Mouse (Mus musculus) bone marrow macrophage, adult 2 months (primary cell): ENCODE data around the gene Crybg2. TPM values are rescaled to one million over a fixed set of nuclear protein-coding genes. Genes with fewer than 3 reads are reported as not detected.

Experiments used
- H3K27ac ChIP-seq: 2 replicates; pipeline ENCODE4 v1.5.1; 2012; ENCODE audit warnings: low read depth, low read length; ENCODE audit not compliant: insufficient read depth
- H3K4me1 ChIP-seq: 2 replicates; pipeline ENCODE4 v1.6.1; 2012; ENCODE audit warnings: low read length; ENCODE audit not compliant: control insufficient read depth, insufficient read depth
- H3K4me3 ChIP-seq: 2 replicates; pipeline ENCODE4 v1.5.1; 2012; ENCODE audit warnings: mild to moderate bottlenecking, low read length, moderate library complexity; ENCODE audit not compliant: insufficient read depth
- CTCF ChIP-seq: IDR thresholded peaks from 2 replicates; pipeline ENCODE4 v1.5.1; 2012; ENCODE audit warnings: low read depth, mild to moderate bottlenecking, low read length, moderate library complexity
- POLR2A ChIP-seq: IDR thresholded peaks from 2 replicates; pipeline ENCODE4 v1.6.1; 2012; ENCODE audit warnings: mild to moderate bottlenecking, low read depth, low read length, borderline replicate concordance
- polyA plus RNA-seq: library from polyadenylated mRNA; stranded (reverse); fragments of >200 nt; gene quantifications from 2 replicates; pipeline ENCODE4 v1.2.4, GENCODE M21; 2012; ENCODE audit not compliant: missing spikeins, insufficient read depth, insufficient read length

Crybg2 gene
- polyA plus RNA-seq, 1 experiment = 0.71 TPM

DNA sequence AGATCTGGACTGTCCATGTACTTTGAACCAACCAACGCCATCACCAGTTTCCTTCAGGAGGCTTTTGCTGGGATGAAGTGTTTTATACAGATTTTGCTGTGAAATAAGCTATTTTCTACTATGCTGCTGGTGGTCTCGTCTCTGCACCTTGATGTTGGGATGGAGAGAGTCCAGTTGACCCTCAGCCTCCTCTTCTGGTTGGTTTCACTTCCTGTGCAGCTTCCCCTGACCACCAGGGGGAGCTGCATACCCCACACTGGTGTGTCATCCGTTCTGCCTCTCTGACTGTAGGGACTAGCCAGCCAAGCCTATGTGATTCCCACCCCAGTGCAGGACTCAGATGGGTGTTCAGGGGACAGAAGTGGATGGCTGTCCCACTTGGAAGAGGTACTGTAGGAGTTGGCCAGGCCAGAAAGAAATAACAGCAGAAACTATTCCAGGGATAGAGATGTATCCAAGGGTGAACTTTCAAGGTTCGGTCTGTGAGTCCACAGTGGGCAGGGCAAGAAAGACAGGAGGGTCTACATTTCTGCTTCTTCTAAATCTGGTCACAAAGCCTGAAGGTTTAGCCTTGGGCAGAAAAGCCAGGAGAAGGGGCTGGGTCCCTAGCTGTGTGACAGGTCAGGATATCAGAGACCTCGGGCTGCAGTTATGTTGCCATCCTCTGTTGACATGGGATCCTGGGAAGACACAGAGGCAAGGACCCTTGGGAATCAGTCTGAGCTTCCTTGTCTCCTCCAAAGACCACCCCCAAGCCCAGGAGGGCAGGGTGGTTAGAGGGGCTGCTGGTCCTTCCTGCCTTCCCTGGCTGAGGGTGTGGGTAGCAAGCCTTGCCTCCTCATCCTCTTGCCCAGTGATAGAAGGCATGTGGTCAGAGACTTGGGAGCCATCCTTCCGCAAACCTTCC is 32.0 kb downstream of the Crybg2 start:
- no peak overlapping the region for H3K27ac ChIP-seq
- TF ChIP-seq POLR2A = no peak
- peak; percentile 95 for TF ChIP-seq CTCF
- H3K4me1 ChIP-seq = peaks cover 49% of the 10 kb centered on the region
- H3K4me3 ChIP-seq = no peak overlapping the region; the same call in 1 of the 2 replicates

DNA sequence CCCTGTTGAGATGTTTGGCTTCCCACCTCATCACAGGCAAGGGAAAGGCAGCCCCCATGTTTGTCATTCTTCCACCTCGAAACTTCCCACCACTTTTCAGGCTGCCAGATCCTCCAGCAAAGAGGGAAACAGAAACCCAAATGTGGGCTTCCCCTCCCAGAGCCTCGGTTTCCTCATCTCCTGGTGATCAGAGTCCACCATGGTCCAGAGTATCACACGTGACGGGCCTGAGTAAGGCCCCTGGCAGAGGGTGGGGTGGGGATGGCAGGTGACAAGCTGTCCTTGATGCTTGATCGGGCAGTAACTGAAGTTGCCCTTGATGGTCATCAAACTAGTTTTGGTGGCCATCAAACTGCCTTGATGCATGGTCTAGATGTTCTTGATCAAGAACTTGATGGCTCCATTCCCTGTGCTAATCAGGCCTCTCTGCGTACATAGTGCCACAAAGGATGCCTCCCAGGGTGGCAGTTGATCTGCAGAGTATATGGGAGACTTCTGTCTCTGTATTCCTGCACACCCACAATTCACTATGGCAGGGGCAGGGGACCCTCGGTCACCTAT is 33.5 kb downstream of the Crybg2 start:
- Histone ChIP-seq H3K4me3 (peak overlapping the region; percentile 64), H3K4me1 (peaks cover 61% of the 10 kb centered on the region), H3K27ac (peak overlapping the region; percentile 66)
- TF ChIP-seq POLR2A = no peak
- TF ChIP-seq CTCF = no peak

DNA sequence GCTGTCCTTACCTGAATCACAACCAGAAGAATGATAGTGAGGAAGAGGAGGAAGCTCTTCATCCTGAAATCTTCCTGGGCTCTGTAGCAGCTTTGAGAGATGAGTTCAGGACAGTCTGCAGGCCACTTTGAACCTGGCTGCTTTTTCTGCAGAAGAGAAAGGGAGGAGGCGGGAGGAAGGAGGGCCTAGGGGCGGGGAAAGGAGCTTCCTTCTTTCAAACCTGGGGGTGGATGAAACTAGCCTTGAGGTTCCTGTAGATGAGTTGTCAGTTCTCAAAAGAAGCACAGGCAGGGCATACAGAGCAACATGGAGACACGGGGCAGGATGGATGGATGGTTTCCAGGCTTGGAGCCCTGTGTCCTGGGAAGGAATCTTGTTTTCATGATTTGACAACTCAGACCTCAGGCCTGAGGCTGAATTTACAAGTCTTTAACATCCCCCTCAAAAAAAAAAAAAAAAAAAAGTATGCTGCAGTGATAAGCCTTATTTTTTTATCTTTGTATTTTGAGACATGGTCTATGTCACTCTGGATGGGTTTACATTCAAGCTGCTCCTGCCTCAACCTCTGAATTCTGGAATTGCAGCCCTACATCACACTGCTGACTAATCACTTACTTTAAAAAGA is 34.4 kb downstream of the Crybg2 start, which contains the start of gene Cd52:
Gene Cd52 (minus strand): TSS at position 160 of the 625 bp plus-strand sequence.
- no peak for TF ChIP-seq CTCF
- TF ChIP-seq POLR2A = no peak
- Histone ChIP-seq H3K27ac (peak within 1 kb of the TSS; percentile 66), H3K4me1 (peaks cover 65% of the 10 kb centered on the region), H3K4me3 (peak within 1 kb of the TSS; percentile 64)

DNA sequence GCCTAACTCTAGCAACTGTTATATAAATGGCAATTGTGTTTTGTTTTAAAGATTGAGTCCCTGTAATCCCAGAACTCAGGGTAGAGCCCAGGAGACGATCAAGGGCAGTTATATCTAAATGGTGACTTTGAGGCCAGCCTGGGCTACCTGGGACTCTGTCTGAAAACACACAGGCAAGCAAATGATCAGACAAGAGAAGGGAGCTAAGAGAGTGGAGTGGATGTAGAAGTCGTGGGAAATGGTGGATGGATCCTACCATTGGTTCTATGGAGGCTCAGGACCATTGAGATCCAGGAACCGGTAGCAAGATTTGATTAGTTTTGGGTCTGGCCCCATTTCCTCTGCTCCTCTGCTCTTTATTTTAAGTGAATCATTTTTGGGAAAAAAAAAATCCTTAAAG is 35.5 kb downstream of the Crybg2 start:
- no peak for TF ChIP-seq POLR2A
- no peak for TF ChIP-seq CTCF
- Histone ChIP-seq H3K27ac (peak overlapping the region; percentile 94), H3K4me1 (peaks cover 73% of the 10 kb centered on the region), H3K4me3 (no peak overlapping the region)

DNA sequence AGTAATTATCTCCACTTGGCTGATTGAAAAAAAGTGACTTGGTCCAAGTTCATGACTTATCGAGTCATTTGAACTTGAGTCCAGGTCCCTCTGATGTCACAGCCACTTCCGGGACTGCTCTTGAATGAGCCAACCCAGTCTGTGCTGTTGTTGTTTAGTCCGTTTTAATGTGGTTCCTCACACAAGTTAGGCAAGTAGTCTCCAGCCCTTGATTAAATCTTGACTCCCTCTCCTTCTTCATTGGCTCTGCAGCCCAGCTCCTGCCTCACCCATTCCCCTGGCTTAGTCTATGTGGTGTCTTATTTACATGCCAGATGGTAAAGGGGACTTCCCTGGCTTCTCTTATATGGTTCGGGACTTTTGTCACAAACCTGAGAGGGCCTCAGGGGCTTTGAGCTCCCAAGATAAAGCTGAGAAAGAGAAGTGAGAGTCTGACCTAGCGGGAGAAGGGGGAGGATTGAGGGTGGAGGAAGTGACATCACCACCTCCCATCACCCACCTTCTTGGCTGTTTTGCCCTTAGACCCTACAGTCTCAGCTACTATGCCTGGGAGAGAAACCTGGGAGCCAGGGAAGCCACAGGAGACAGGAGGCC is 36.5 kb downstream of the Crybg2 start:
- H3K27ac ChIP-seq = peak overlapping the region; percentile 94
- TF ChIP-seq POLR2A = no peak
- no peak for TF ChIP-seq CTCF
- no peak overlapping the region; the same call in 1 of the 2 replicates for H3K4me3 ChIP-seq
- peaks cover 73% of the 10 kb centered on the region for H3K4me1 ChIP-seq

DNA sequence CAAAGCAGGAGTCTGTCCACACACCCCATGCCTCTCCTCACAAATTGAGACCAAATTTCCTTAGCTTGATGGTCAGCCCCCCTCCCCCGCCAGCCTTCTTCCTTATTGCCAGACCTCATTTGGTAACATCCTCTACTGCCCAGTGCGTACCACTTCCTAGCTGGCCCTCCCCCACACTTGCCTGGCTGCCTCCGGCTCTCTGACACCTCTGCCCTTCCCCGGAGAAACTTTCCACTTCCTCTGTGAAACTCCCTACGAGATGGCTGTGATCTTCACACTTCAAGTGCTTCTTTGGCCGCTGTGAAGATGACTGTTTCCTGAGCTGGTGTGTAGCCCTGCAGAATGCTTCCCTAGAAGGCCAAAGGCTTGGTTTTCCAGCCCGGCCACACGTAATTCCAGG is 38.0 kb downstream of the Crybg2 start:
- Histone ChIP-seq H3K27ac (peak overlapping the region; percentile 94), H3K4me1 (peaks cover 59% of the 10 kb centered on the region), H3K4me3 (peak overlapping the region; percentile 35)
- TF ChIP-seq POLR2A (peak; percentile 23; the same call in 1 of the 2 replicates), CTCF (no peak)

DNA sequence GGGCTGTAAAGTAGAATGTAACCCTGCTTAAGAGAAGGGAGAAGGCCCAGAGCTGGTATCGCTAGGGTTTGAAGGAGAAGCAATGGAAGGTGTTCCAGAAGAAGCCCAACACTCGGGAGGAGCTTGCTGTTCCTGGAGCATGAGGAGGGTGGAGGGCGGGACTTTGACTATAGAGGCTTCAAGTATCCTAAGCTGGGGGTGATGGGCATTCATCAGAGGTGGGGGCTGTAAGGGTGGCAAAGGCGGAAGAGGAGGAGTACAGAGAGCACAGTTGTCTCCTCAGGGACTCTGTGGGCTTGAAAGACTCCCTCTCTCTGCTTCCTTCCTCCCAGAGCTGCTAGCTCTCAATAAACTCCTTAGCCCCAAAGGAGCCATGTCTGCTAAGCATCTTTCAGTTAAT is 39.6 kb downstream of the Crybg2 start:
- H3K4me1 ChIP-seq = peaks cover 47% of the 10 kb centered on the region
- TF ChIP-seq CTCF = no peak
- no peak overlapping the region for H3K4me3 ChIP-seq
- peak overlapping the region; percentile 6; the same call in 1 of the 2 replicates for H3K27ac ChIP-seq

DNA sequence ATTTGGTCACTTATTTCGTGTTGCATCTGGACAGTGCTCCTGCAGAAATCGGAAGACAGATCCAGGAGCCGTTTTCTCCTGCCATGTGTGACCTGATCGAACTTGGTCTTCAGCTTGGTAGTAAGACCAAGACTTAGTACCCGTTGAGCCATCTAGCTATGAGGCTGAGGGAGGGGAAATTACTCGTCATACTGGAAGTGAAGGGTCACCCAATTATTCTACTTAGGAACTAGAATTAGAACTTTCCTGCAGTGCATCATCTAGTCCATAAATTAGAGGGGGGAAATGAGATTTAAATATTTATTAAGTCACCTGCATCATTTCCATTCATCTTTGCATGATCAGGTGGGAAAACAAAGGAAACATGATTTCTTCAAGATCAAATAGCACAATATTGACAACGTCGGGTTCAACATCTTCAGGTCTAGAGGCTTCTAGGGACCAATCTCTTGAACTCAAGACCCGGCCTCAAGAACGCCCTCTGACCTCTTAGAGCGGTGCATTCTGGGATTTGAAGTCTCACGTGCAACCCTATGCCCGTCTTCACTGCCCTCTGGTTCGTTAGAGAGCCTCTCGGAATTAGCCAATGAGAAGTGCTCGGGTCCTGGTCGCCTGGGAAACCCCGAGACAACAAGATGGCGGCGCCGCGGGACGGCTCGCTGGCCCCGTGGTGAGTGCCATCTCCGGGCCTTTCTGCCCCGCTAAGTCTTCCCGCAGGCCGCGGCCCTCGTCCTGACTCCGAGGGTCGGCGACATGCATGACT is 41.5 kb downstream of the Crybg2 start, which contains the start of gene Ubxn11:
Gene Ubxn11 (plus strand): TSS at position 592 of the 763 bp plus-strand sequence.
- TF ChIP-seq POLR2A = no peak
- TF ChIP-seq CTCF = no peak

DNA sequence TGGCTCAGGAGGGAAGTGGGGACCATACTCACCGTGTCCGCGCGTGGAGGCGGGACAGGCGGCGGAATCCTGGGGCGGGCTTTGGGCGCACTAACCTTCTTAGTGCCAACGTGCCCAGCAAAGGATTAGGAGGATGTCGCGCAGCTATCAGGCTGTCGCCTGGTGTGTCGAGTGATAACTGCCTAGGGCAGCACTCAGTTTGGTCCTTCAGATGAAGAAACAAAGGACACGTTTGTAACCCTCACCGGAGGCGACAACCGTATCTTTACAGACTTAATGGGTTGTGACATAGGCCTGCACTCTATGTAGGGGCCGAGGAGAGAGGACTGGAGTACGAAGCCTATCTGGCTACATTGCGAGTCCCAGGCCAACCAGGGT is 42.1 kb downstream of the Crybg2 start:
- Histone ChIP-seq H3K4me1 (peaks cover 35% of the 10 kb centered on the region), H3K4me3 (peak overlapping the region; percentile 96), H3K27ac (no peak overlapping the region)
- TF ChIP-seq POLR2A (no peak), CTCF (no peak)

More for the DNA sequence above, 41.5 kb downstream of the Crybg2 start, which contains the start of gene Ubxn11:
- Histone ChIP-seq H3K4me1 (peaks cover 38% of the 10 kb centered on the region), H3K27ac (no peak within 1 kb of the TSS), H3K4me3 (peak within 1 kb of the TSS; percentile 96)
